In genomic region chr1:82811766-82812165, GRCm38 (mm10) we compare ENCODE assay signal across 21 mouse cellular contexts. TPM values are rescaled to one million over a fixed set of nuclear protein-coding genes. Genes with fewer than 3 reads are reported as not detected.
DNase-seq lines count a peak whose midpoint lies in the region; ATAC-seq and TF ChIP-seq lines count a peak whose summit lies in the region.
"Had no signal": no experiment of that assay in that cellular context is flagged by ENCODE, and none has a peak within 500 bp of the region (broad histone marks: within the 10 kb centered on the region; RNA-seq: fewer than 3 reads in every experiment).

No protein-coding gene starts in this region.

- WGBS in intestine, embryonic 15.5 days: 58% methylated on average over 1 of the region's 1 CpGs
- WGBS in intestine, postnatal 0 days: 35% methylated on average over 1 of the region's 1 CpGs
- 61% methylated on average over 1 of the region's 1 CpGs for WGBS in intestine, embryonic 16.5 days
- 50% methylated on average over 1 of the region's 1 CpGs for WGBS in forebrain, embryonic 11.5 days

- 0 out of 2 replicates have a peak, but pooled peaks have one; percentile 6 for ATAC-seq in intestine, embryonic 15.5 days
- ATAC-seq in intestine, postnatal 0 days: no peak
- ATAC-seq in intestine, embryonic 16.5 days: peak; percentile 3; the same call in 1 of the 2 replicates
- no peak for ATAC-seq in cerebellum, adult (ENCODE audit: insufficient number of reproducible peaks, low FRiP score, low TSS enrichment)
- ATAC-seq in forebrain, embryonic 11.5 days (replicated peaks; ENCODE audit: low FRiP score): no peak
- ATAC-seq: forebrain, embryonic 14.5 days; midbrain, embryonic 13.5 days had no signal

- 0 out of 2 replicates have a peak overlapping the region, but pooled peaks have one; percentile 7 for H3K27ac ChIP-seq in intestine, embryonic 15.5 days
- H3K27ac ChIP-seq in intestine, postnatal 0 days (ENCODE audit: low read depth, low read length): no peak overlapping the region; the same call in 1 of the 2 replicates
- H3K27ac ChIP-seq in intestine, embryonic 16.5 days (ENCODE audit: low read length): no peak overlapping the region
- H3K27ac ChIP-seq in forebrain, embryonic 11.5 days (ENCODE audit: low read depth, low read length): no peak overlapping the region
- H3K27ac ChIP-seq: heart, adult 2 months; hindbrain, embryonic 13.5 days; left cerebral cortex, adult 2 months; midbrain, embryonic 13.5 days had no signal

- no peaks in the 10 kb centered on the region for H3K4me1 ChIP-seq in intestine, embryonic 15.5 days (replicated peaks)
- peaks cover 3% of the 10 kb centered on the region; the same call in 1 of the 2 replicates for H3K4me1 ChIP-seq in intestine, postnatal 0 days (replicated peaks; ENCODE audit: control insufficient read depth, insufficient read depth, low read length)
- H3K4me1 ChIP-seq in intestine, embryonic 16.5 days (ENCODE audit: control insufficient read depth, insufficient read depth, low read length): no peaks in the 10 kb centered on the region
- H3K4me1 ChIP-seq in forebrain, embryonic 11.5 days (replicated peaks; ENCODE audit: control insufficient read depth, insufficient read depth, low read length): no peaks in the 10 kb centered on the region
- H3K4me1 ChIP-seq: midbrain, embryonic 13.5 days had no signal

- no peak for TF ChIP-seq CTCF in intestine, postnatal 0 days (IDR thresholded peaks at IDR 0.05; ENCODE audit: low read depth)

- H3K4me2 ChIP-seq in intestine, embryonic 15.5 days (replicated peaks): no peak overlapping the region
- H3K4me2 ChIP-seq in intestine, postnatal 0 days (replicated peaks; ENCODE audit: low read depth): no peak overlapping the region
- no peak overlapping the region for H3K4me2 ChIP-seq in intestine, embryonic 16.5 days (ENCODE audit: low read depth, low read length)
- H3K4me2 ChIP-seq in forebrain, embryonic 11.5 days (ENCODE audit: low read depth, low read length, severe bottlenecking): no peak overlapping the region
- H3K4me2 ChIP-seq: hindbrain, embryonic 13.5 days; lung, embryonic 14.5 days; midbrain, embryonic 13.5 days had no signal

- peak; percentile 66 for DNase-seq in NIH3T3 (ENCODE audit: low read depth)
- DNase-seq in kidney, postnatal 14 days: peak; percentile 69
- DNase-seq in thymus, postnatal 4 days: no peak
- DNase-seq in forebrain, embryonic 11.5 days (ENCODE audit: low spot score): no peak
- DNase-seq: cerebellum, adult 8-10 months; embryo, embryonic 11 days; heart, adult 2 months; lung, embryonic 14.5 days; thymus, postnatal 36 days had no signal

- H3K9ac ChIP-seq in intestine, embryonic 15.5 days: no peak overlapping the region
- no peak overlapping the region for H3K9ac ChIP-seq in intestine, postnatal 0 days (ENCODE audit: low read depth, low read length)
- H3K9ac ChIP-seq in intestine, embryonic 16.5 days (ENCODE audit: low read depth, low read length): no peak overlapping the region
- no peak overlapping the region for H3K9ac ChIP-seq in forebrain, embryonic 11.5 days (ENCODE audit: low read length)
- H3K9ac ChIP-seq: hindbrain, embryonic 13.5 days; lung, embryonic 14.5 days; midbrain, embryonic 13.5 days had no signal

- H3K36me3 ChIP-seq in intestine, embryonic 15.5 days: no peaks in the 10 kb centered on the region
- H3K36me3 ChIP-seq in intestine, postnatal 0 days (ENCODE audit: control insufficient read depth, insufficient read depth): no peaks in the 10 kb centered on the region
- no peaks in the 10 kb centered on the region for H3K36me3 ChIP-seq in intestine, embryonic 16.5 days (ENCODE audit: control insufficient read depth, insufficient read depth, low read length)
- no peaks in the 10 kb centered on the region for H3K36me3 ChIP-seq in forebrain, embryonic 11.5 days (ENCODE audit: control insufficient read depth, insufficient read depth, low read length)
- H3K36me3 ChIP-seq: hindbrain, embryonic 13.5 days; midbrain, embryonic 13.5 days had no signal

- H3K27me3 ChIP-seq in intestine, embryonic 15.5 days (replicated peaks): no peaks in the 10 kb centered on the region
- no peaks in the 10 kb centered on the region for H3K27me3 ChIP-seq in intestine, postnatal 0 days (replicated peaks; ENCODE audit: control insufficient read depth, insufficient read depth, low read length)
- no peaks in the 10 kb centered on the region for H3K27me3 ChIP-seq in intestine, embryonic 16.5 days (replicated peaks; ENCODE audit: control insufficient read depth, insufficient read depth, low read length)
- H3K27me3 ChIP-seq in forebrain, embryonic 11.5 days (ENCODE audit: control insufficient read depth, insufficient read depth, low read length): no peaks in the 10 kb centered on the region
- H3K27me3 ChIP-seq: hindbrain, embryonic 13.5 days; midbrain, embryonic 13.5 days had no signal

- H3K4me3 ChIP-seq in intestine, embryonic 15.5 days (replicated peaks): no peak overlapping the region
- no peak overlapping the region for H3K4me3 ChIP-seq in intestine, postnatal 0 days (ENCODE audit: low read depth, low read length)
- no peak overlapping the region for H3K4me3 ChIP-seq in intestine, embryonic 16.5 days (ENCODE audit: low read length)
- H3K4me3 ChIP-seq in forebrain, embryonic 11.5 days (ENCODE audit: low read depth, low read length): no peak overlapping the region
- H3K4me3 ChIP-seq: heart, adult 2 months; hindbrain, embryonic 13.5 days; left cerebral cortex, adult 2 months; midbrain, embryonic 13.5 days had no signal

- no peaks in the 10 kb centered on the region for H3K9me3 ChIP-seq in intestine, embryonic 15.5 days
- H3K9me3 ChIP-seq in intestine, postnatal 0 days (ENCODE audit: control insufficient read depth): no peaks in the 10 kb centered on the region
- no peaks in the 10 kb centered on the region for H3K9me3 ChIP-seq in intestine, embryonic 16.5 days (ENCODE audit: control insufficient read depth, low read length)
- no peaks in the 10 kb centered on the region for H3K9me3 ChIP-seq in forebrain, embryonic 11.5 days (ENCODE audit: control insufficient read depth, low read length)
- H3K9me3 ChIP-seq: hindbrain, embryonic 13.5 days; midbrain, embryonic 13.5 days had no signal

RNA-seq across cellular contexts. Expression of gene Agfg1, which starts 27.5 kb away (rescaled TPM):
- 33.0 and 35.7 TPM in 2 replicates for polyA plus RNA-seq in intestine, embryonic 15.5 days (2015; fragmentation: Nextera tagmentation; extraction: Ambion mirVana)
- 35.8 and 36.7 TPM in 2 replicates for polyA plus RNA-seq in intestine, postnatal 0 days (2015; fragmentation: Nextera tagmentation; extraction: Ambion mirVana)
- 14.1 and 31.8 TPM in 2 replicates for polyA plus RNA-seq in intestine, embryonic 16.5 days (2015; fragmentation: Nextera tagmentation; extraction: Ambion mirVana)
- 47.3 and 49.5 TPM in 2 replicates for polyA plus RNA-seq in forebrain, embryonic 11.5 days (2014; fragmentation: Nextera tagmentation; extraction: Ambion mirVana)

RNA-seq across cellular contexts. Expression of gene Gm47791, which starts 40.7 kb away (rescaled TPM):
- not detected in 2 replicates for polyA plus RNA-seq in intestine, embryonic 15.5 days (2015; fragmentation: Nextera tagmentation; extraction: Ambion mirVana)
- polyA plus RNA-seq in intestine, postnatal 0 days (2015; fragmentation: Nextera tagmentation; extraction: Ambion mirVana): not detected in 2 replicates
- polyA plus RNA-seq in intestine, embryonic 16.5 days (2015; fragmentation: Nextera tagmentation; extraction: Ambion mirVana): not detected in 2 replicates
- polyA plus RNA-seq in forebrain, embryonic 11.5 days (2014; fragmentation: Nextera tagmentation; extraction: Ambion mirVana): not detected in 2 replicates
- polyA plus RNA-seq: forebrain, embryonic 14.5 days; heart, adult 2 months; heart, embryonic 16.5 days; hindbrain, embryonic 13.5 days; limb, embryonic 11.5 days; lung, embryonic 14.5 days; midbrain, embryonic 13.5 days; spleen, adult 2 months; stomach, embryonic 16.5 days had no signal

RNA-seq across cellular contexts. Expression of gene Tm4sf20, which starts 43.5 kb away (rescaled TPM):
- polyA plus RNA-seq in intestine, embryonic 15.5 days (2015; fragmentation: Nextera tagmentation; extraction: Ambion mirVana): 141 and 153 TPM in 2 replicates
- 760 and 763 TPM in 2 replicates for polyA plus RNA-seq in intestine, postnatal 0 days (2015; fragmentation: Nextera tagmentation; extraction: Ambion mirVana)
- polyA plus RNA-seq in intestine, embryonic 16.5 days (2015; fragmentation: Nextera tagmentation; extraction: Ambion mirVana): 201 and 234 TPM in 2 replicates
- 0.23 TPM in 1 of 2 replicates, not detected in the other for polyA plus RNA-seq in forebrain, embryonic 11.5 days (2014; fragmentation: Nextera tagmentation; extraction: Ambion mirVana)
- polyA plus RNA-seq: forebrain, embryonic 14.5 days; heart, adult 2 months; hindbrain, embryonic 13.5 days; limb, embryonic 11.5 days; lung, embryonic 14.5 days; spleen, adult 2 months had no signal

Comparison
In these comparisons a context has a peak if more than half of its experiments do, and no peak if none do; other contexts are left out.
1. ATAC-seq: peak in intestine, embryonic 15.5 days (single experiment) and intestine, embryonic 16.5 days (single experiment); none in intestine, postnatal 0 days (single experiment), cerebellum, adult (single experiment) and forebrain, embryonic 11.5 days (single experiment).
2. DNase-seq: peak in NIH3T3 (single experiment) and kidney, postnatal 14 days (single experiment); none in thymus, postnatal 4 days (single experiment) and forebrain, embryonic 11.5 days (single experiment).
3. RNA of gene Tm4sf20, which starts 43.5 kb away (polyA plus RNA-seq): 760 to 763 TPM in intestine, postnatal 0 days, 201 to 234 TPM in intestine, embryonic 16.5 days and 141 to 153 TPM in intestine, embryonic 15.5 days; 0.23 TPM in forebrain, embryonic 11.5 days; every median in the first group is over 100 times any median in the second.